Mouse (Mus musculus) ES-E14 (cell line): ENCODE measurements at regions not wholly inside any gene's neighbourhood (a gene's known extent, or its start where the extent isn't known, plus 50 kb on each side); places are given as distances from the start of the nearest gene placed in this dataset.

Source experiments
- DNase-seq: peaks from one replicate; pipeline ENCODE4 v3.0.0-alpha.2; 2013; ENCODE audit warnings: low read depth, low spot score
- H3K27ac ChIP-seq: 2 replicates; pipeline ENCODE4 v1.5.1; 2012; ENCODE audit warnings: low read depth, mild to moderate bottlenecking, low read length, moderate library complexity, mixed read lengths; ENCODE audit not compliant: poor library complexity, insufficient read depth, severe bottlenecking
- H3K36me3 ChIP-seq: 2 replicates; pipeline ENCODE4 v1.6.1; 2012; ENCODE audit warnings: mild to moderate bottlenecking, low read length, moderate library complexity, mixed read lengths; ENCODE audit not compliant: control insufficient read depth, poor library complexity, insufficient read depth, severe bottlenecking
- H3K4me1 ChIP-seq, 2 experiments: fragments of 150-350 bp in 1 of 2; sonication (generic) in 1 of 2; 2 replicates each; pipeline ENCODE4 v1.6.1; 2012; ENCODE audit warnings: low read length in 2 of 2, mild to moderate bottlenecking in 1 of 2, mixed read lengths in 1 of 2; ENCODE audit not compliant: control insufficient read depth in 2 of 2, insufficient read depth in 2 of 2, poor library complexity in 1 of 2
- H3K4me3 ChIP-seq, 2 experiments: fragments of 150-350 bp in 1 of 2; sonication (generic) in 1 of 2; 2 replicates each; pipeline ENCODE4 v1.5.1; 2012; ENCODE audit warnings: low read length in 2 of 2, low read depth in 1 of 2, mild to moderate bottlenecking in 1 of 2, mixed read lengths in 1 of 2; ENCODE audit not compliant: insufficient read depth in 1 of 2, poor library complexity in 1 of 2, severe bottlenecking in 1 of 2
- H3K9ac ChIP-seq: 2 replicates; pipeline ENCODE4 v1.6.1; 2012; ENCODE audit warnings: low read depth, mild to moderate bottlenecking, low read length, mixed read lengths; ENCODE audit not compliant: poor library complexity, insufficient read depth, severe bottlenecking
- H3K9me3 ChIP-seq: fragments of 150-350 bp; sonication (generic); 2 replicates; pipeline ENCODE4 v1.6.1; 2012; ENCODE audit warnings: low read depth, mild to moderate bottlenecking, low read length; ENCODE audit not compliant: control insufficient read depth, insufficient read depth
- CHD2 ChIP-seq: IDR thresholded peaks from 2 replicates; pipeline ENCODE4 v1.6.1; 2014; ENCODE audit warnings: mild to moderate bottlenecking, low read depth, low read length, inconsistent platforms
- HCFC1 ChIP-seq: IDR thresholded peaks from 2 replicates; pipeline ENCODE4 v1.6.1; 2012; ENCODE audit warnings: low read length, inconsistent platforms, borderline replicate concordance; ENCODE audit not compliant: insufficient read depth
- MAFK ChIP-seq: IDR thresholded peaks from 2 replicates; pipeline ENCODE4 v1.6.1; 2014; ENCODE audit warnings: mild to moderate bottlenecking, low read depth, low read length, inconsistent platforms; ENCODE audit not compliant: insufficient read depth
- ZC3H11A ChIP-seq: IDR thresholded peaks from 2 replicates; pipeline ENCODE4 v1.6.1; 2012; ENCODE audit warnings: low read depth, mild to moderate bottlenecking, inconsistent platforms, low read length, borderline replicate concordance
- ZNF384 ChIP-seq: IDR thresholded peaks from 2 replicates; pipeline ENCODE4 v1.6.1; 2012; ENCODE audit warnings: low read depth, low read length, inconsistent platforms
- in situ Hi-C, 2 experiments: fragments of 600-800 bp; cut with MboI; formaldehyde crosslinking; loops; one replicate each; pipeline ENCODE4 v1.15.1; 2025; ENCODE audit warnings: low sequenced_read_pairs in 2 of 2, inconsistent platforms in 1 of 2; ENCODE audit not compliant: unreplicated experiment in 2 of 2

- no peak overlapping the region for H3K9ac ChIP-seq
- H3K4me1 ChIP-seq = no peaks in the 10 kb centered on the region
- H3K27ac ChIP-seq = no peak overlapping the region
- no peaks in the 10 kb centered on the region for H3K9me3 ChIP-seq
- no peak for DNase-seq
- H3K4me3 ChIP-seq = no peak overlapping the region
- H3K36me3 ChIP-seq = no peaks in the 10 kb centered on the region
- TF ChIP-seq CHD2 = no peak
- TF ChIP-seq MAFK = no peak
- in situ Hi-C loops = no loop called here
Measured at GRCm38 (mm10) chr3:19000179-19000578, 628.3 kb downstream of the 1700064H15Rik start.

- Histone ChIP-seq H3K9ac (no peak overlapping the region), H3K4me1 (no peaks in the 10 kb centered on the region), H3K36me3 (no peaks in the 10 kb centered on the region), H3K27ac (no peak overlapping the region), H3K4me3 (no peak overlapping the region), H3K9me3 (no peaks in the 10 kb centered on the region)
- DNase-seq = no peak
- in situ Hi-C loops = no loop called here
- no peak for TF ChIP-seq MAFK
- no peak for TF ChIP-seq CHD2
- TF ChIP-seq ZC3H11A = no peak
- no peak for TF ChIP-seq ZNF384
- TF ChIP-seq HCFC1 = no peak
Measured at GRCm38 (mm10) chr3:19002056-19002455, 626.4 kb downstream of the 1700064H15Rik start.

GRCm38 (mm10) chr3:19004792-19005191 lies 623.7 kb downstream of the 1700064H15Rik start:
- Histone ChIP-seq H3K27ac (no peak overlapping the region), H3K4me1 (no peaks in the 10 kb centered on the region), H3K9me3 (no peaks in the 10 kb centered on the region), H3K4me3 (no peak overlapping the region), H3K9ac (no peak overlapping the region), H3K36me3 (no peaks in the 10 kb centered on the region)
- no peak for TF ChIP-seq CHD2
- no peak for TF ChIP-seq ZNF384
- in situ Hi-C loops = no loop called here
- DNase-seq = no peak

GRCm38 (mm10) chr3:19044566-19044965 lies 583.9 kb downstream of the 1700064H15Rik start:
- in situ Hi-C loops = no loop called here
- Histone ChIP-seq H3K9ac (no peak overlapping the region), H3K36me3 (no peaks in the 10 kb centered on the region), H3K9me3 (no peaks in the 10 kb centered on the region), H3K4me3 (no peak overlapping the region), H3K27ac (no peak overlapping the region), H3K4me1 (no peaks in the 10 kb centered on the region)
- TF ChIP-seq CHD2 = no peak
- no peak for TF ChIP-seq ZC3H11A
- no peak for TF ChIP-seq MAFK
- TF ChIP-seq HCFC1 = no peak
- no peak for TF ChIP-seq ZNF384
- no peak for DNase-seq

- no peak for TF ChIP-seq ZNF384
- no peak for TF ChIP-seq ZC3H11A
- no peak for TF ChIP-seq CHD2
- TF ChIP-seq MAFK = no peak
- no peak for TF ChIP-seq HCFC1
- Histone ChIP-seq H3K27ac (no peak overlapping the region), H3K4me3 (no peak overlapping the region), H3K36me3 (no peaks in the 10 kb centered on the region), H3K4me1 (no peaks in the 10 kb centered on the region), H3K9me3 (no peaks in the 10 kb centered on the region), H3K9ac (no peak overlapping the region)
- no peak for DNase-seq
- in situ Hi-C loops = no loop called here
Measured at GRCm38 (mm10) chr3:19045933-19046332, 582.5 kb downstream of the 1700064H15Rik start.
